Mouse (Mus musculus) liver, embryonic 15.5 days (tissue): Measurements from ENCODE around the gene Zkscan4. TPM values are rescaled to one million over a fixed set of nuclear protein-coding genes. Genes with fewer than 3 reads are reported as not detected.
"Not testable (repeated sequence)": the region's sequence is repeated elsewhere in the genome, so short reads cannot be mapped to it uniquely, and the experiment has no call there.

ENCODE experiments used
- ATAC-seq: fragments of 200-750 bp; cut with Nextera tagmentation; 2 replicates; pipeline ENCODE4 v1.8.0; 2017; ENCODE audit warnings: moderate number of reproducible peaks, mild to moderate bottlenecking, moderate library complexity; ENCODE audit not compliant: insufficient read depth
- H3K27ac ChIP-seq: fragments of 300-500 bp; sonication (generic); replicated peaks from 2 replicates; pipeline ENCODE4 v1.5.1; 2015; ENCODE audit warnings: mild to moderate bottlenecking, inconsistent platforms
- H3K27me3 ChIP-seq: fragments of 300-500 bp; sonication (generic); 2 replicates; pipeline ENCODE4 v1.6.1; 2015; ENCODE audit warnings: mild to moderate bottlenecking, inconsistent platforms
- H3K36me3 ChIP-seq: fragments of 300-500 bp; sonication (generic); replicated peaks from 2 replicates; pipeline ENCODE4 v1.6.1; 2015; ENCODE audit warnings: moderate library complexity, mild to moderate bottlenecking, inconsistent platforms
- H3K4me1 ChIP-seq: fragments of 300-500 bp; sonication (generic); replicated peaks from 2 replicates; pipeline ENCODE4 v1.6.1; 2015; ENCODE audit warnings: inconsistent platforms
- H3K4me2 ChIP-seq: fragments of 300-500 bp; sonication (generic); 2 replicates; pipeline ENCODE4 v1.6.1; 2015; ENCODE audit warnings: moderate library complexity, mild to moderate bottlenecking, inconsistent platforms
- H3K4me3 ChIP-seq: fragments of 300-500 bp; sonication (generic); replicated peaks from 2 replicates; pipeline ENCODE4 v1.5.1; 2015; ENCODE audit warnings: mild to moderate bottlenecking, inconsistent platforms
- H3K9ac ChIP-seq: fragments of 300-500 bp; sonication (generic); 2 replicates; pipeline ENCODE4 v1.6.1; 2015; ENCODE audit warnings: moderate library complexity, mild to moderate bottlenecking, inconsistent platforms
- H3K9me3 ChIP-seq: fragments of 300-500 bp; sonication (generic); replicated peaks from 2 replicates; pipeline ENCODE4 v1.6.1; 2016; ENCODE audit warnings: inconsistent platforms
- WGBS: fragments of 180-500 bp; shearing (Covaris S2); methylation state at CpG from one replicate; pipeline ENCODE4 v1.1.7; 2015; ENCODE audit warnings: mixed read lengths; ENCODE audit not compliant: insufficient replicate concordance; 5-methylcytosine and 5-hydroxymethylcytosine counted together
- polyA plus RNA-seq: library from polyadenylated mRNA; unstranded; fragments of >200 nt; fragmentation: Nextera tagmentation; extraction: Ambion mirVana; gene quantifications from 2 replicates; pipeline ENCODE4 v1.2.1, GENCODE M21; 2015

Gene Zkscan4
- polyA plus RNA-seq: 0.31 and 0.38 TPM in 2 replicates

- not testable (repeated sequence) for H3K4me1 ChIP-seq, H3K36me3 ChIP-seq, H3K9ac ChIP-seq, H3K27ac ChIP-seq, H3K9me3 ChIP-seq
- peaks cover 29% of the 10 kb centered on the region for H3K27me3 ChIP-seq
- ATAC-seq: peak; percentile 61
- H3K4me2 ChIP-seq: peak within 1 kb of the TSS; percentile 67
- H3K4me3 ChIP-seq: peak within 1 kb of the TSS; percentile 52
- 4% methylated on average over 31 of the region's 31 CpGs for WGBS
Measured at GRCm38 (mm10) chr13:21478759-21479670, at the start of gene Zkscan4, which contains the start of gene Gm10065. TSS of gene Zkscan4 (plus strand) at chr13:21478907. TSS of gene Gm10065 (minus strand) at chr13:21479441.

DNA sequence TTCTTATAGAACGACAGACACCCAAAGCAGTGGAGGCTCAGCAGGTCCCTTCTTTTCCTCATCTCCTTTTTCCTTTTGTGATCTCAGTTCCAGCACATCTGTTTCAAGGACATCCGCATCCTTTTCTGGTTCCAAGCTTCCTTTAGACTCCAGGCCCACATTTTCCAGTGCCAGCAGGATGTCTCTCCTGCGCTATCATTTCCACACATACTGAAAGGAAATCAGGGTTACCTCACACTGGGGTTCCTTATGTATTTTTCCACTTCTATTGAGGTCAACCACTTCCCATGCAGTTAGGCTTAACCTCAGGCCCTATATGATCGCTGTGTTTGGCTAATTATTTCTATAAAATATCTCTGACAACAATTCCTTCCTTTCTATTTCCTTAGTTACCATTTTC is 43.2 kb upstream of the Zkscan4 start:
- Histone ChIP-seq H3K27ac (no peak overlapping the region), H3K9me3 (no peaks in the 10 kb centered on the region), H3K4me1 (peaks cover 9% of the 10 kb centered on the region), H3K4me3 (no peak overlapping the region), H3K27me3 (no peaks in the 10 kb centered on the region), H3K9ac (no peak overlapping the region), H3K4me2 (no peak overlapping the region), H3K36me3 (no peaks in the 10 kb centered on the region)
- ATAC-seq: no peak
- WGBS: 77% methylated on average over 4 of the region's 4 CpGs

DNA sequence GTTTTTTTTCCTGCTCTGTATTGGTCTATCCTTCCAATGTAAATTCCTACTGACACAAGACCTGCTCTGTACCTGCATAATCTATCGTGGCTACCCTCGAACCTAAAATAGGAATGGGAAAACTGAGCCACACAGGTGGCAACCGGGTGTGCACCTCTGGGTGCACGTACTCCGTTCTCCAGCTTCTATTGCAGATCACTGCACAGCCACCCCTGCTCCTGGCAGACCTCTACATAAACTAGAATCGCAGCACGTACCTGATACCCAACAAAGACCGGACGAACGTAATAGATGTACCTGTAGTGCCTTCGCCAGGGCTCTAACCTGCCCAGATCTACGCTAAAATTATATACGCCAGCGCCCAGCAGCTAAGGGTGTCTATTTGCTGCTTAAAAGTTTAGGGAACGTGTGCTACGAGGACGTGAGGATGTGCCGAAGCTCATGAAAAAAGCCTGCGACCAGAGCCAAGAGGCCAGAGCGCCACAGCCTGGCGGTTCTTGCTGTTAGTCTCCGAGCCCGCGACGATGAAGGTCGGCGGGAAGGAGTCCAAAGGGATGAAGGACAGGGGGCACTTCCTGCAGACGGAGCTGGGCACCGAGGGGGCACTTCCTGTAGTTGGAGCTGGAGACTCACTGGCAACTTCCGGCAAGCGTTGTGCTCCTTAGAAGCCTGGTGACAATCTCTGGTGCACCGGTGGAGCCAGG is 38.1 kb upstream of the Zkscan4 start, which contains the start of gene Pgbd1:
Gene Pgbd1 (minus strand): TSS at position 556 of the 704 bp plus-strand sequence.
- Histone ChIP-seq H3K9ac (peak within 1 kb of the TSS; percentile 73), H3K36me3 (peaks cover 24% of the 10 kb centered on the region), H3K9me3 (no peaks in the 10 kb centered on the region), H3K27me3 (no peaks in the 10 kb centered on the region), H3K4me1 (peaks cover 20% of the 10 kb centered on the region), H3K27ac (peak within 1 kb of the TSS; percentile 82), H3K4me3 (peak within 1 kb of the TSS; percentile 70), H3K4me2 (peak within 1 kb of the TSS; percentile 83)
- under 1% methylated on average over 32 of the region's 32 CpGs for WGBS
- peak; percentile 84 for ATAC-seq

- Histone ChIP-seq H3K4me2 (peak overlapping the region; percentile 83), H3K36me3 (peaks cover 24% of the 10 kb centered on the region), H3K9ac (peak overlapping the region; percentile 73), H3K9me3 (no peaks in the 10 kb centered on the region), H3K27me3 (no peaks in the 10 kb centered on the region), H3K4me1 (peaks cover 20% of the 10 kb centered on the region), H3K4me3 (peak overlapping the region; percentile 70), H3K27ac (peak overlapping the region; percentile 82)
- no peak for ATAC-seq
- 15% methylated on average over 10 of the region's 10 CpGs for whole genome bisulfite sequencing
Measured at GRCm38 (mm10) chr13:21441207-21441572, 37.5 kb upstream of the Zkscan4 start.

DNA sequence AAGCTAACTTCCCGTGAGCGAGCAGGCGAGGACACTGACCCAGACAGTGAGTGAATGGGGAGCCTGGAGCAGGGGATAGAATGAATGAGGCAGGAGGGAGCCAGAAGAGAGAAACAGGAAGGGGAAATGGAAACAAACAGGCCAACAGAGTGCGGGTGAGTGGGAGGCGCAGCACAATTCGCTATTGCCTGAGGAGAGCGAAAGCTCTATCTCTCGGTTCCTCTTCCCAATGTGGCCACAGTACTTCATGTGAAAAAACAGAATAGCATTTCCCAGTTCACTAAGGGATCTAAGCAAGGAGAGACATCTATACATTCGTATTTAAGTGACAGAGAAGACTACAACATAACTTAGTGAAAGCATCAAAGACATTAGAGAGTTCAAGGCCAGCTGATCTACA is 31.9 kb upstream of the Zkscan4 start:
- Histone ChIP-seq H3K4me1 (peaks cover 17% of the 10 kb centered on the region), H3K27me3 (no peaks in the 10 kb centered on the region), H3K9me3 (no peaks in the 10 kb centered on the region), H3K36me3 (peaks cover 40% of the 10 kb centered on the region), H3K4me3 (no peak overlapping the region), H3K9ac (no peak overlapping the region), H3K4me2 (no peak overlapping the region), H3K27ac (no peak overlapping the region)
- WGBS: 77% methylated on average over 9 of the region's 9 CpGs
- no peak for ATAC-seq

DNA sequence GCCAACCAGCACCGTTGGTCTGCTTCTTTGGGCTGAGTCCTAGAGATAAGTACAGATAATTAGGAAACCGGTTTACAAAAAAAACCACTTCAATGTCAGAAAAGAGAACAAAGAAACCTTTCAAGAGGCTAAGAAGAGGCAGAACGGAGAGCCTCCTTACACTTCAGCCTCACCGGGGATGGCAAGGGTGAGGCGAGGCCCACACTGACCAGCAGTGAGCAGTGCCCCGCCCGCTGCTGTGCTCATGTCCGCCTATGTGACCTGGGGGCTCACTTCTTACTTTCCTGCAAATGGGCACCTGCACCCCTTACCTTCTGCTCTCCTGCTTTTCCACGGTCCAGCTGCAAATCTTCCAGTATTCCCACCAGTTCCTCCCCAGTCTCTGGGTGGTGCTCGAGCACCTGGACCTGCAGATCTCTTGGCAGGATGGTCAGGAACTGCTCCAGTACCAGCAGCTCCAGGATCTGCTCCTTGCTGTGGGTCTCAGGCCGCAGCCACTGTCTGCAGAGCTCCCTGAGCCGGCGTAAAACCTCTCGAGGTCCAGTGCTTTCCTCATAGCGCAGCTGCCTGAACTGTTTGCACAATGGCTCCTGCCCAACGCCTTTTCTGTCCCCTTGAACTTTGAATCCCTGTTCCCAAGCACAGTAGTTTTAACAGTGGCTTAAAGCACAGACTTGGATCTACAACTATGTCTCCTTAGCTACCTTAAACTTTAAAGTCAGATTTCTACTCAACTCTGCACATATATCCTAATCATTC is 30.7 kb upstream of the Zkscan4 start:
- peak overlapping the region; percentile 38; the same call in 1 of the 2 replicates for H3K27ac ChIP-seq
- H3K9me3 ChIP-seq: no peaks in the 10 kb centered on the region
- H3K9ac ChIP-seq: no peak overlapping the region
- H3K27me3 ChIP-seq: no peaks in the 10 kb centered on the region
- peaks cover 40% of the 10 kb centered on the region for H3K36me3 ChIP-seq
- H3K4me1 ChIP-seq: peaks cover 23% of the 10 kb centered on the region
- WGBS: 64% methylated on average over 16 of the region's 16 CpGs
- H3K4me3 ChIP-seq: no peak overlapping the region
- H3K4me2 ChIP-seq: peak overlapping the region; percentile 13; the same call in 1 of the 2 replicates
- ATAC-seq: 0 out of 2 replicates have a peak, but pooled peaks have one; percentile 22

DNA sequence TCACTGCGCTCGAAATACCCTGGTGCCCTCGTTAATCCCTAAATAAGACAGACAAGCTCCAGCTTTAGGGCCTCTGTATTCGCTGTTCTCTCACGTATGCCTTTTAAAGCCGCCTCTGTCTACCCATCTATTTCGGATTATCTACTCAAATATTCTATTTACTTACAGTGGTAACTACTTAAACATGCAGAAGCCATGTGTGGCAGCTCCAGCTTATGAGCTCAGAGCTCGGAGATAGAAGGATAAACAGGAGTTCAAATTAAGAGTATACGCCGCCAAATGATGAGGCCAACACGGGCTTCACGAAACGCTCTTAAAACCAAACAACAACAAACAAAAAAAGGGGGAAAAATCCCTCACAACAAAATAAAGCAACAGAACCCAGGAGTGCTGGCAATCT is 25.7 kb upstream of the Zkscan4 start:
- Histone ChIP-seq H3K9me3 (no peaks in the 10 kb centered on the region), H3K4me2 (peak overlapping the region; percentile 69), H3K27me3 (peaks cover 17% of the 10 kb centered on the region), H3K4me1 (peaks cover 24% of the 10 kb centered on the region), H3K9ac (peak overlapping the region; percentile 58), H3K36me3 (peaks cover 6% of the 10 kb centered on the region), H3K27ac (peak overlapping the region; percentile 79), H3K4me3 (peak overlapping the region; percentile 73)
- no peak for ATAC-seq
- WGBS: 3% methylated on average over 13 of the region's 13 CpGs

DNA sequence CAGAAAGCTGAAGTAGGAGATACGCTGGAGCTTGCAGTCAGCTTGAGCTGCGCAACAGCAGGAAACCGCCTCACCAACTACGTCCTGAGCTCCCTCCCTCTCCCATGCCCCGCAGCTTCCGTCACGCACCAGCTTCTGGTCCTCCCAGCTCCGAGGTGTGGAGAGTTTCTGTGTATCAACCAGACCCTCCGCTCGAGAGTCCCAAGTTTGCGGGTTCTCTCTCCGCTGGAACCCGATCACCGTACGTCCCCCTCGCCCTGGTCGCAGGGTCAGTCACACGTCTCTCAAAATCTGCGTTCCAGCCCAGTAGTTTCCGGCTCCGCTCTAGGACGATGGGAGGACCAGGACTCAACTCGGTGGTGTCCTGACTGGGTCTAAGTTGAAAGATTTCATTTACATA is 25.3 kb upstream of the Zkscan4 start, which contains the start of gene Zscan26:
Gene Zscan26 (minus strand): TSS at position 282 of the 400 bp plus-strand sequence.
- H3K36me3 ChIP-seq: 0 out of 2 replicates have a peak, but pooled peaks cover 2% of the 10 kb centered on the region
- H3K4me3 ChIP-seq: peak within 1 kb of the TSS; percentile 73
- peaks cover 22% of the 10 kb centered on the region for H3K4me1 ChIP-seq
- peak; percentile 69 for ATAC-seq
- H3K9me3 ChIP-seq: no peaks in the 10 kb centered on the region
- peak within 1 kb of the TSS; percentile 79 for H3K27ac ChIP-seq
- peak within 1 kb of the TSS; percentile 58 for H3K9ac ChIP-seq
- H3K27me3 ChIP-seq: peaks cover 17% of the 10 kb centered on the region
- under 1% methylated on average over 23 of the region's 23 CpGs for WGBS
- H3K4me2 ChIP-seq: peak within 1 kb of the TSS; percentile 69

GRCm38 (mm10) chr13:21454133-21454532 is 24.6 kb upstream of the Zkscan4 start:
- H3K4me3 ChIP-seq: no peak overlapping the region; the same call in 1 of the 2 replicates

DNA sequence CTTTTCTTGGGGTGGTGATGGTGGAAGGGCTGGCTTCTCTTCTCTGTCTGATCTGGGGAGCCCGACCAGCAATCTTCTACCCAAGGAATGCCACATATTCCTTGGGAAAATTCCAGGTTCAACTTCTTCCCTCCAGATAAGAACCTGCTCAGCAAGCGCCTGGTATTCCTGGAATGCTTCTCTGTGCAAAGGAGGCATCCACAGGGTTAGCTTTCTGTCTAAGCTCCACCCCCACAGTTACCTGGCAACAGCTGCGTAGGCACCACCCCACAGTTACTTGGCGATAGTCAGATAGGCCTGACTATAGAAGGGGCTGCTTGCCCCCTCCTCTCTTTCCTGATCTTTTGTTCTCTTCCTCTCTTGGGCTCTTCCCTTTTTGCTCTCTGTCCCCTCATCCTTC is 22.4 kb upstream of the Zkscan4 start:
- H3K36me3 ChIP-seq: no peaks in the 10 kb centered on the region
- H3K4me2 ChIP-seq: no peak overlapping the region
- peaks cover 13% of the 10 kb centered on the region for H3K4me1 ChIP-seq
- 40% methylated on average over 4 of the region's 4 CpGs for WGBS
- peaks cover 23% of the 10 kb centered on the region for H3K27me3 ChIP-seq
- no peak overlapping the region for H3K27ac ChIP-seq
- no peaks in the 10 kb centered on the region for H3K9me3 ChIP-seq
- no peak overlapping the region for H3K9ac ChIP-seq
- no peak for ATAC-seq
- H3K4me3 ChIP-seq: no peak overlapping the region

More at GRCm38 (mm10) chr13:21454133-21454532, 24.6 kb upstream of the Zkscan4 start:
- Histone ChIP-seq H3K4me1 (peaks cover 16% of the 10 kb centered on the region), H3K27ac (peak overlapping the region; percentile 79; the same call in 1 of the 2 replicates), H3K4me2 (peak overlapping the region; percentile 69), H3K9ac (no peak overlapping the region), H3K27me3 (peaks cover 17% of the 10 kb centered on the region), H3K36me3 (no peaks in the 10 kb centered on the region), H3K9me3 (no peaks in the 10 kb centered on the region)
- 66% methylated on average over 3 of the region's 3 CpGs for WGBS
- peak; percentile 74 for ATAC-seq
